Comparison of ENCODE assay signal across 12 mouse cellular contexts in genomic region chr1:176934043-176934762, GRCm38 (mm10).
DNase-seq lines count a peak whose midpoint lies in the region; ATAC-seq and TF ChIP-seq lines count a peak whose summit lies in the region.
"Had no signal": no experiment of that assay in that cellular context is flagged by ENCODE, and none has a peak within 500 bp of the region (broad histone marks: within the 10 kb centered on the region; RNA-seq: fewer than 3 reads in every experiment).

No protein-coding gene starts in this region.

- no peak for TF ChIP-seq EP300 in stomach, postnatal 0 days (optimal IDR thresholded peaks at IDR 0.05)

- H3K4me3 ChIP-seq in forebrain, embryonic 10.5 days = no peak overlapping the region
- H3K4me3 ChIP-seq in forebrain, embryonic 11.5 days (ENCODE audit: low read depth, low read length) = no peak overlapping the region
- H3K4me3 ChIP-seq in forebrain, embryonic 15.5 days = no peak overlapping the region
- no peak overlapping the region for H3K4me3 ChIP-seq in stomach, postnatal 0 days (ENCODE audit: low read depth, low read length)
- H3K4me3 ChIP-seq: neural tube, embryonic 15.5 days had no signal

- DNase-seq in forebrain, embryonic 10.5 days (ENCODE audit: extremely low spot score, low spot score) = no peak
- no peak for DNase-seq in forebrain, embryonic 11.5 days (ENCODE audit: low spot score)
- peak; percentile 31 for DNase-seq in adrenal gland, adult 8-10 months
- DNase-seq in cerebellum, postnatal 10 days = peak; percentile 70 to 74
- DNase-seq in stomach, postnatal 0 days (ENCODE audit: low spot score) = no peak
- DNase-seq in spleen, adult 18-20 months = no peak
- DNase-seq: heart, adult 18-20 months; heart, postnatal 4 days had no signal

- no peaks in the 10 kb centered on the region for H3K27me3 ChIP-seq in forebrain, embryonic 10.5 days (ENCODE audit: poor library complexity, severe bottlenecking)
- no peaks in the 10 kb centered on the region for H3K27me3 ChIP-seq in forebrain, embryonic 11.5 days (ENCODE audit: control insufficient read depth, insufficient read depth, low read length)
- H3K27me3 ChIP-seq in forebrain, embryonic 15.5 days = no peaks in the 10 kb centered on the region
- no peaks in the 10 kb centered on the region for H3K27me3 ChIP-seq in stomach, postnatal 0 days (ENCODE audit: control insufficient read depth, insufficient read depth, low read length)
- H3K27me3 ChIP-seq: neural tube, embryonic 15.5 days had no signal

- no peak for TF ChIP-seq CTCF in stomach, postnatal 0 days (IDR thresholded peaks at IDR 0.05; ENCODE audit: low read depth)

- 84% methylated on average over 13 of the region's 13 CpGs for WGBS in forebrain, embryonic 10.5 days
- 74% methylated on average over 13 of the region's 13 CpGs for WGBS in forebrain, embryonic 11.5 days
- WGBS in forebrain, embryonic 15.5 days = 44% methylated on average over 13 of the region's 13 CpGs
- 56% methylated on average over 13 of the region's 13 CpGs for WGBS in stomach, postnatal 0 days

- no peak; the same call in 1 of the 2 replicates for ATAC-seq in forebrain, embryonic 11.5 days (replicated peaks; ENCODE audit: low FRiP score)
- ATAC-seq in forebrain, embryonic 15.5 days (replicated peaks) = no peak
- ATAC-seq in monocyte, adult 5-6 weeks (replicated peaks; ENCODE audit: insufficient number of reproducible peaks, low FRiP score, low TSS enrichment, poor library complexity, severe bottlenecking) = no peak
- ATAC-seq in stomach, postnatal 0 days (ENCODE audit: low FRiP score, low TSS enrichment) = no peak

- H3K4me2 ChIP-seq in forebrain, embryonic 11.5 days (ENCODE audit: low read depth, low read length, severe bottlenecking) = no peak overlapping the region
- no peak overlapping the region for H3K4me2 ChIP-seq in forebrain, embryonic 15.5 days (replicated peaks)
- no peak overlapping the region for H3K4me2 ChIP-seq in stomach, postnatal 0 days (replicated peaks; ENCODE audit: low read depth)
- H3K4me2 ChIP-seq: neural tube, embryonic 15.5 days had no signal

- H3K4me1 ChIP-seq in forebrain, embryonic 10.5 days = peaks cover 23% of the 10 kb centered on the region
- 0 out of 2 replicates have a peak, but pooled peaks cover 3% of the 10 kb centered on the region for H3K4me1 ChIP-seq in forebrain, embryonic 11.5 days (replicated peaks; ENCODE audit: control insufficient read depth, insufficient read depth, low read length)
- peaks cover 45% of the 10 kb centered on the region for H3K4me1 ChIP-seq in forebrain, embryonic 15.5 days
- H3K4me1 ChIP-seq in stomach, postnatal 0 days (replicated peaks; ENCODE audit: control insufficient read depth, insufficient read depth) = no peaks in the 10 kb centered on the region
- H3K4me1 ChIP-seq: neural tube, embryonic 15.5 days had no signal

- no peak overlapping the region for H3K9ac ChIP-seq in forebrain, embryonic 11.5 days (ENCODE audit: low read length)
- peak overlapping the region; percentile 1; the same call in 1 of the 2 replicates for H3K9ac ChIP-seq in forebrain, embryonic 15.5 days (replicated peaks)
- no peak overlapping the region for H3K9ac ChIP-seq in stomach, postnatal 0 days (ENCODE audit: low read length)
- H3K9ac ChIP-seq: neural tube, embryonic 15.5 days had no signal

- peak overlapping the region; percentile 32; the same call in 1 of the 2 replicates for H3K27ac ChIP-seq in forebrain, embryonic 10.5 days
- no peak overlapping the region for H3K27ac ChIP-seq in forebrain, embryonic 11.5 days (ENCODE audit: low read depth, low read length)
- peak overlapping the region; percentile 95 for H3K27ac ChIP-seq in forebrain, embryonic 15.5 days (replicated peaks)
- H3K27ac ChIP-seq in stomach, postnatal 0 days (replicated peaks) = no peak overlapping the region
- H3K27ac ChIP-seq: kidney, postnatal 0 days; neural tube, embryonic 15.5 days had no signal

- no peaks in the 10 kb centered on the region for H3K36me3 ChIP-seq in forebrain, embryonic 10.5 days (replicated peaks)
- H3K36me3 ChIP-seq in forebrain, embryonic 11.5 days (ENCODE audit: control insufficient read depth, insufficient read depth, low read length) = no peaks in the 10 kb centered on the region
- H3K36me3 ChIP-seq in forebrain, embryonic 15.5 days = no peaks in the 10 kb centered on the region
- no peaks in the 10 kb centered on the region for H3K36me3 ChIP-seq in stomach, postnatal 0 days (ENCODE audit: control insufficient read depth, insufficient read depth, low read length)
- H3K36me3 ChIP-seq: neural tube, embryonic 15.5 days had no signal

- no peaks in the 10 kb centered on the region for H3K9me3 ChIP-seq in forebrain, embryonic 10.5 days
- H3K9me3 ChIP-seq in forebrain, embryonic 11.5 days (ENCODE audit: control insufficient read depth, low read length) = no peaks in the 10 kb centered on the region
- no peaks in the 10 kb centered on the region for H3K9me3 ChIP-seq in forebrain, embryonic 15.5 days
- H3K9me3 ChIP-seq in stomach, postnatal 0 days (ENCODE audit: control insufficient read depth, low read length) = no peaks in the 10 kb centered on the region
- H3K9me3 ChIP-seq: neural tube, embryonic 15.5 days had no signal

Comparison
In these comparisons a context has a peak if more than half of its experiments do, and no peak if none do; other contexts are left out.
1. H3K27ac ChIP-seq: peak in forebrain, embryonic 10.5 days (single experiment) and forebrain, embryonic 15.5 days (single experiment); none in forebrain, embryonic 11.5 days (single experiment) and stomach, postnatal 0 days (single experiment).
2. DNase-seq: peak in adrenal gland, adult 8-10 months (single experiment) and cerebellum, postnatal 10 days (2 of 2); none in forebrain, embryonic 10.5 days (single experiment), forebrain, embryonic 11.5 days (single experiment), stomach, postnatal 0 days (single experiment) and spleen, adult 18-20 months (0 of 2).